Mouse (Mus musculus) CH12.LX (cell line): ENCODE measurements around the gene Sall2. TPM values are rescaled to one million over a fixed set of nuclear protein-coding genes. Genes with fewer than 3 reads are reported as not detected.
A peak's percentile ranks its signal among the peaks of the same experiment; 100 is the strongest.

Experiments
- DNase-seq: peaks from one replicate; pipeline ENCODE4 v3.0.0-alpha.2; 2013; ENCODE audit errors: extremely low read depth
- H3K27ac ChIP-seq: 2 replicates; pipeline ENCODE4 v1.5.1; 2012; ENCODE audit warnings: low read depth, mild to moderate bottlenecking, control low read depth, moderate library complexity; ENCODE audit not compliant: insufficient read depth
- H3K27me3 ChIP-seq: replicated peaks from 2 replicates; pipeline ENCODE3; 2012; ENCODE audit warnings: inconsistent platforms
- H3K36me3 ChIP-seq, 2 experiments: replicated peaks in 1 of 2; 2 replicates each; pipeline versions ENCODE3 to v1.6.1; 2012; ENCODE audit warnings: inconsistent platforms in 1 of 2, low read length in 1 of 2, mild to moderate bottlenecking in 1 of 2, mixed read lengths in 1 of 2, moderate library complexity in 1 of 2; ENCODE audit not compliant: control insufficient read depth in 1 of 2, insufficient read depth in 1 of 2
- H3K4me1 ChIP-seq, 2 experiments: 2 replicates each; pipeline ENCODE4 v1.6.1; 2012; ENCODE audit warnings: inconsistent platforms in 1 of 2, moderate library complexity in 1 of 2; ENCODE audit not compliant: insufficient read depth in 2 of 2, control insufficient read depth in 1 of 2
- H3K4me2 ChIP-seq: 2 replicates; pipeline ENCODE4 v1.6.1; 2012; ENCODE audit warnings: low read depth, mild to moderate bottlenecking, control low read depth; ENCODE audit not compliant: poor library complexity, insufficient read depth, severe bottlenecking
- H3K4me3 ChIP-seq, 3 experiments: fragments of 150-350 bp in 1 of 3; sonication (generic) in 1 of 3; replicated peaks in 1 of 3; 2 replicates each; pipeline versions ENCODE3 to v1.5.1; 2011 to 2012; ENCODE audit warnings: low read depth in 2 of 3, low read length in 2 of 3, mild to moderate bottlenecking in 2 of 3, moderate library complexity in 2 of 3, control low read depth in 1 of 3, improper control_type of control experiment in 1 of 3, inconsistent platforms in 1 of 3, mixed read lengths in 1 of 3; ENCODE audit not compliant: poor library complexity in 1 of 3
- H3K79me2 ChIP-seq: replicated peaks from 2 replicates; pipeline ENCODE4 v1.6.1; 2012; ENCODE audit warnings: mild to moderate bottlenecking, moderate library complexity; ENCODE audit not compliant: control insufficient read depth, poor library complexity, insufficient read depth, severe bottlenecking; ENCODE audit errors: extremely low read depth
- H3K9ac ChIP-seq: 2 replicates; pipeline ENCODE4 v1.6.1; 2012; ENCODE audit warnings: low read depth, mild to moderate bottlenecking, control low read depth, moderate library complexity; ENCODE audit not compliant: insufficient read depth
- H3K9me3 ChIP-seq: replicated peaks from 2 replicates; pipeline ENCODE3; 2012; ENCODE audit warnings: low read length, inconsistent platforms, mixed read lengths
- BHLHE40 ChIP-seq: IDR thresholded peaks from 2 replicates; pipeline ENCODE4 v1.6.1; 2011; ENCODE audit warnings: mild to moderate bottlenecking, low read depth, low read length, improper control_type of control experiment
- CHD2 ChIP-seq: IDR thresholded peaks from 2 replicates; pipeline ENCODE4 v1.6.1; 2011; ENCODE audit warnings: low read length, improper control_type of control experiment
- CTCF ChIP-seq, 2 experiments: IDR thresholded peaks in 1 of 2; conservative IDR thresholded peaks in 1 of 2; 2 replicates each; pipeline ENCODE4 v1.5.1; 2011 to 2012; ENCODE audit warnings: low read depth in 2 of 2, low read length in 2 of 2, improper control_type of control experiment in 1 of 2, inconsistent platforms in 1 of 2, mild to moderate bottlenecking in 1 of 2, moderate library complexity in 1 of 2
- E2F4 ChIP-seq: IDR thresholded peaks from 2 replicates; pipeline ENCODE4 v1.6.1; 2011; ENCODE audit warnings: low read depth, low read length, improper control_type of control experiment; ENCODE audit not compliant: insufficient replicate concordance
- ELF1 ChIP-seq: IDR thresholded peaks from 2 replicates; pipeline ENCODE4 v1.6.1; 2014; ENCODE audit warnings: low read depth, mild to moderate bottlenecking, inconsistent platforms, low read length, improper control_type of control experiment
- EP300 ChIP-seq: IDR thresholded peaks from 2 replicates; pipeline ENCODE4 v1.6.1; 2011; ENCODE audit warnings: low read length, improper control_type of control experiment
- GABPA ChIP-seq: IDR thresholded peaks from 2 replicates; pipeline ENCODE4 v1.6.1; 2012; ENCODE audit warnings: low read depth, low read length, improper control_type of control experiment, inconsistent platforms; ENCODE audit not compliant: insufficient replicate concordance
- HCFC1 ChIP-seq: IDR thresholded peaks from 2 replicates; pipeline ENCODE4 v1.6.1; 2012; ENCODE audit warnings: low read depth, mild to moderate bottlenecking, inconsistent platforms, low read length, improper control_type of control experiment
- JUND ChIP-seq: conservative IDR thresholded peaks from 2 replicates; pipeline ENCODE4 v1.6.1; 2011; ENCODE audit warnings: low read depth, low read length, improper control_type of control experiment
- MAFK ChIP-seq: IDR thresholded peaks from 2 replicates; pipeline ENCODE4 v1.6.1; 2011; ENCODE audit warnings: low read length, improper control_type of control experiment; ENCODE audit not compliant: insufficient replicate concordance
- MAX ChIP-seq: IDR thresholded peaks from 2 replicates; pipeline ENCODE4 v1.6.1; 2011; ENCODE audit warnings: low read length, improper control_type of control experiment
- MAZ ChIP-seq: IDR thresholded peaks from 2 replicates; pipeline ENCODE4 v1.6.1; 2012; ENCODE audit warnings: low read depth, mild to moderate bottlenecking, inconsistent platforms, low read length, improper control_type of control experiment, moderate library complexity
- MEF2A ChIP-seq: IDR thresholded peaks from 2 replicates; pipeline ENCODE4 v1.6.1; 2014; ENCODE audit warnings: low read depth, mild to moderate bottlenecking, inconsistent platforms, low read length, improper control_type of control experiment, borderline replicate concordance
- MXI1 ChIP-seq: IDR thresholded peaks from 2 replicates; pipeline ENCODE4 v1.6.1; 2011; ENCODE audit warnings: mild to moderate bottlenecking, low read depth, low read length, improper control_type of control experiment
- NELFE ChIP-seq: IDR thresholded peaks from 2 replicates; pipeline ENCODE4 v1.6.1; 2011; ENCODE audit warnings: low read depth, low read length, improper control_type of control experiment
- NRF1 ChIP-seq: IDR thresholded peaks from 2 replicates; pipeline ENCODE4 v1.6.1; 2014; ENCODE audit warnings: low read depth, mild to moderate bottlenecking, inconsistent platforms, low read length, improper control_type of control experiment, moderate library complexity
- PAX5 ChIP-seq: IDR thresholded peaks from 2 replicates; pipeline ENCODE4 v1.6.1; 2012; ENCODE audit warnings: low read length, inconsistent platforms, mixed read lengths
- POLR2AphosphoS2 ChIP-seq: IDR thresholded peaks from 2 replicates; pipeline ENCODE4 v1.6.1; 2011; ENCODE audit warnings: low read depth, low read length, improper control_type of control experiment
- RAD21 ChIP-seq: IDR thresholded peaks from 2 replicates; pipeline ENCODE4 v1.6.1; 2011; ENCODE audit warnings: low read depth, mild to moderate bottlenecking, low read length, improper control_type of control experiment, moderate library complexity
- RCOR1 ChIP-seq: conservative IDR thresholded peaks from 2 replicates; pipeline ENCODE4 v1.6.1; 2012; ENCODE audit warnings: low read depth, mild to moderate bottlenecking, inconsistent platforms, low read length, improper control_type of control experiment
- USF1 ChIP-seq: IDR thresholded peaks from 2 replicates; pipeline ENCODE4 v1.6.1; 2014; ENCODE audit warnings: low read depth, mild to moderate bottlenecking, inconsistent platforms, low read length, improper control_type of control experiment
- dilution Hi-C: fragments of 300-500 bp; cut with MboI; formaldehyde crosslinking; loops from 2 replicates; pipeline ENCODE4 v1.14.3; 2020; ENCODE audit warnings: low sequenced_read_pairs; ENCODE audit not compliant: extremely low pct_unique_long_range_greater_than_20kb, extremely low pct_ligation_motif_present
- in situ Hi-C: fragments of 300-500 bp; cut with MboI; formaldehyde crosslinking; loops from 3 replicates; pipeline ENCODE4 v1.14.3; 2019; ENCODE audit warnings: low sequenced_read_pairs, low pct_ligation_motif_present, low pct_unique_long_range_greater_than_20kb, mixed read lengths
- polyA plus RNA-seq: library from polyadenylated mRNA; unstranded; fragments of >175 nt; gene quantifications from 2 replicates; pipeline ENCODE4 v1.2.1, GENCODE M21; 2012; ENCODE audit warnings: low read depth; ENCODE audit not compliant: insufficient read length
- total RNA-seq, 2 experiments: library from RNA; depleted of rRNA; stranded (reverse); fragments of 300-350 nt in 1 of 2; fragments of >200 nt in 1 of 2; gene quantifications; 2 replicates each; pipeline ENCODE4 v1.2.3; 2012 to 2014

Sall2 gene
- total and polyA plus RNA-seq, 3 experiments, result 0.16 to 1.5 (median 0.40) TPM

GRCm38 (mm10) chr14:52325890-52326289 lies 2.7 kb downstream of the Sall2 start:
- Histone ChIP-seq H3K9ac (no peak overlapping the region), H3K9me3 (no peaks in the 10 kb centered on the region), H3K36me3 (no peaks in the 10 kb centered on the region)
- dilution Hi-C loops, result no loop called here
- no peak for TF ChIP-seq GABPA
- no peak for TF ChIP-seq MAFK
- TF ChIP-seq EP300, result no peak
- TF ChIP-seq PAX5, result no peak
- peak; percentile 19 to 53; a peak in 2 of 4 replicates for TF ChIP-seq CTCF (conservative IDR thresholded peaks at IDR 0.05 in 1 of 2, IDR thresholded peaks at IDR 0.05 in 1 of 2; ENCODE audit: low read depth in 2 of 2, low read length in 2 of 2)
- 0 out of 2 replicates have a peak, but pooled peaks have one; percentile 45 for TF ChIP-seq CHD2
- no peak for TF ChIP-seq HCFC1
- TF ChIP-seq USF1, result no peak
- no peak for TF ChIP-seq JUND
- TF ChIP-seq, all 38 proteins: peak for 2
- Histone ChIP-seq H3K4me1 (peaks cover 10 to 11% of the 10 kb centered on the region in 2 experiments), H3K4me2 (peak overlapping the region; percentile 58), H3K4me3 (no peak overlapping the region), H3K27me3 (peaks cover 8% of the 10 kb centered on the region), H3K27ac (no peak overlapping the region), H3K79me2 (no peaks in the 10 kb centered on the region)
- in situ Hi-C loops, result loop anchor here (25.0 kb wide), 1 partner anchor 414 kb away; the partner anchor contains the start of genes Ndrg2, Rnase13 and Tppp2
- peak; percentile 23 for DNase-seq

- in situ Hi-C loops, result no loop called here
These were observed 9.2 kb downstream of the Sall2 start for GRCm38 (mm10) chr14:52319361-52319760.

More at GRCm38 (mm10) chr14:52319361-52319760, 9.2 kb downstream of the Sall2 start:
- Histone ChIP-seq H3K79me2 (no peaks in the 10 kb centered on the region), H3K27ac (no peak overlapping the region), H3K36me3 (no peaks in the 10 kb centered on the region), H3K9ac (no peak overlapping the region)
- dilution Hi-C loops, result no loop called here
- TF ChIP-seq NRF1, result no peak
- TF ChIP-seq RAD21, result no peak
- TF ChIP-seq BHLHE40, result no peak
- TF ChIP-seq JUND, result no peak
- no peak for TF ChIP-seq MXI1
- no peak for TF ChIP-seq MAZ
- TF ChIP-seq ELF1, result no peak
- TF ChIP-seq MEF2A, result no peak
- TF ChIP-seq POLR2AphosphoS2, result no peak
- TF ChIP-seq E2F4, result no peak
- TF ChIP-seq NELFE, result no peak
- TF ChIP-seq HCFC1, result no peak
- no peak for TF ChIP-seq PAX5
- no peak for TF ChIP-seq RCOR1
- TF ChIP-seq MAX, result no peak
- no peak for TF ChIP-seq USF1
- TF ChIP-seq, all 38 proteins: peak for 0
- no peak for DNase-seq
- no peak overlapping the region for H3K4me3 ChIP-seq
- H3K4me2 ChIP-seq, result no peak overlapping the region
- peaks cover 2% of the 10 kb centered on the region for H3K9me3 ChIP-seq
- H3K4me1 ChIP-seq, result peaks cover 2 to 6% of the 10 kb centered on the region in 2 experiments; a peak in 2 of 4 replicates
- H3K27me3 ChIP-seq, result peaks cover 4% of the 10 kb centered on the region
